Mouse (Mus musculus) cerebellum, adult 2 months (tissue): ENCODE measurements at regions not wholly inside any gene's neighbourhood (a gene's known extent, or its start where the extent isn't known, plus 50 kb on each side); places are given as distances from the start of the nearest gene placed in this dataset.

Experiments
- CTCF ChIP-seq: fragments of 200-500 bp; IDR thresholded peaks from 2 replicates; pipeline ENCODE4 v1.5.1; 2011; ENCODE audit warnings: low read depth, mild to moderate bottlenecking, control low read depth, low read length, moderate library complexity, borderline replicate concordance; ENCODE audit not compliant: insufficient read depth
- POLR2A ChIP-seq: fragments of 200-500 bp; IDR thresholded peaks from 2 replicates; pipeline ENCODE4 v1.6.1; 2011; ENCODE audit warnings: low read length, control low read depth, borderline replicate concordance; ENCODE audit not compliant: insufficient read depth

DNA sequence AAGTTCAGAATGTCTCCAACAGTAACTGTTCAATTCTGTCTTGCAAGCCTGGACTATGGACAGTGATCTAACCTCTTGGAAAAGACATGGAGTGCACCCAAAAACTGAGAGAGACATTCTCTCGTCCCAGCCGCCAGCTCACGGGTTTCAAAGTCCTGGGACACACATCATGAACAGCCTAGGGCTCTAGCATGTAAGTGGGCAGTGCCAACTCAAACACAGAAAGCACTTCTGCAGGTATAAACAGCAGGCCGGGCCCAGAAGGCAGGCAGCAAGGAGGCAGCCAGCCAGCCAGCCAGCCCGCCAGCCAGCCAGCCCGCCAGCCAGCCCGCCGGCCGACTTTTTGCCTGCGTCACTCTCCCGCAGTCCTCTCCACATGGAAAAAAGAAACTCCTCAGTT, 60.3 kb upstream of the Ccn2 start:
- TF ChIP-seq CTCF, result no peak
- TF ChIP-seq POLR2A, result no peak
